Mouse (Mus musculus) right cerebral cortex, postnatal 4 days (tissue): ENCODE data around the gene Elf4.

ENCODE experiments used
- DNase-seq: peaks from one replicate; pipeline ENCODE4 v3.0.0-alpha.2; 2022

The Elf4 gene

DNA sequence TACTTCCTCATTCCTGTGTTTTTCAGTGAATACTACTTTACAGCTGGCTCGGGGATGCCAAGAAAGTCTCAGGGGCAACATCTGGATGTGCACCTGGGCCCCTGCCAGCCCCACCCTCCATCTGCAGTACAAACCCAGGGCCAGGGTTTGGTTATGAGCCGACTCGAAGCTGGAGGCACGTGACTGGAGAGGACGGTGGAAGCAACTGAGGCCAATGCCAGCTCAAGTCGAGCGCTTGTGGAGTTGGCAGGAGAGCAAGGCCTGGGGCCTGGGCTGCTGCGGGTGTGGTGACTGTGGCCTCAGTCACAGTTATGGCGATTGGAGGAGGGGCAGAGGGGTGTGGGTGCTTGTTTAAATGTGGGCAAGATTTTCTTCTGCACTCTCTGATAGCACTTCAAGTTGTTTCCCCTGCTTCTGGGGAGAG, 27.4 kb downstream of the Elf4 start:
- no peak for DNase-seq

DNA sequence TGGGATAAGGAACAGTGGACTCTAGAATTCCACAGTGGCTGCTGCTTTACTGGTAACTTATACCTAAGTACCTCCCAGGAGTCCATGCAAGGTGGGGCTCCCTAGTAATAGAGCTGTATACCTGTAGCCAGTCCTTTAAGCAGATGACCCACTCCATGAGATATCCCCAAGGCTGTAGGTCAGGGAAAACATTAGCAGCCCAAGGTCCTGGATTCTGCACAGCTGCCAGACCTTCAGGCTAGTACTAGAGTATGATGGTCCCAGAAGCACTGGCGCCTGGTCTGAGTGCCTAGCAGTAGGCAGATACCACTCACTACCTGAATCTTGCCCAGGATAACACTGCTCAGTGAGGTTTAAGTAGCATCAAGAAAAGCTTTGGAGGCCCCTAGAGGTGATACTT, 28.7 kb downstream of the Elf4 start:
- no peak for DNase-seq

DNA sequence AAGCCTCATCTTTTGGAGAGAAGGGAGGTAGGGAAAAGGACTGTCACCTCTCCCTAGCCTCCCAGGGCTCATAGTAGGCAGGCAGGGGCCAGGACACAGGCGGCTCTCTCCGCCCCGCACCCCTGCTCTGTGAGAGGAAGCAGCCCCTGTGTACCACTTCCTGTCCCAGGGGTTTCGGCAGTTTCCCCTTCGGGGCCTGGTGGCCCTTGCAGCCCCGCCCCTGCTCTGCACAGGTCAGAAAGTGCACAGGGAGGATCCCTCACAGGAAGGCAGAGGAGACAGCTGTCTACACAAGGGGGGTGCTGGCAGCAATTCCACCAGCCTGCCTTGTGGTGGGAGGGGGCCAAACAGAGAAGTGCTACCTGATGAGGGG, 29.4 kb downstream of the Elf4 start:
- no peak for DNase-seq

DNA sequence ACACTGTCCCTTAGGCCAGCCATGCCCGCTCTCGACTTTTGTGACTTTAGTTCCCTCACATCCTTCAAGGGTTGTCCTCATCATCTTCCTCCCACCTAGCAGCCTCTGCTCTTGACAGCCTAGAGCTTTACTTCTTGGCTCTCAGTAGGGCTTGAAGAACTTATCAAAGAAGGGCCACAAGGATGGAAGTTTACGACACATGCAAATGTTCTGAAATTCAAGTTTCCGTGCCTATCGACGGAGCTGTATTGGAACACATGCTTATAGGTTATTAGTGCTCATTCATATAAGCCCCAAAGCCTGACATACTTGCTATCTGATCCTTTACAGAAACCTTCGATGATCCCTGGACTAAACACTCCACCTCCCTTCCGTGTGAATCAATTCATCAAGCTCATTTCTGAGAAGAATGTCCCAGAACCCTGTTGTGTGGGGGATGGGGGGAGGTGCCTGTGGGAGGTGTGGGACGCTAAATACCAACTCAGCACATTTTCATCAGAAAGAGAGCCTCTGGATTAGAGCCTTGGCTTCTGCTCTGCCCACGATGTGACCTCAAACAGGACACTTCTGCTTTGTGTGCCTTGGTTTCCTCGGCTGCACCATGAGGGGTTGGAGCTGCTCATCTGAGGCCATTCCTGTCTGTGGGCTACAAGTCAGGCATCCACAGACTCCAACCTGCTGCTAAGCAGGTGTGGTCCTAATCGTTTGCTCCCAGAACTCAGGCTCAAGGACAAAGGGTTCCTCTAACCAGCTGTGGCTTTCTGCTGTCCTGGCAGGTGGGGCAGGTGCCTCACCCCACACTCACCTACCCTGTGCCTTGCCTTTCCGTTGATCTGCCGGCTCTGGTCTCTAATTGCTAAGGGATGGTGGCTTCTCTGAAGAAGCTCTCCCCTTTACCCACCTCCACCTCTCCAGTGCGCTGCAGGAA, 30.1 kb downstream of the Elf4 start:
- DNase-seq, result no peak

DNA sequence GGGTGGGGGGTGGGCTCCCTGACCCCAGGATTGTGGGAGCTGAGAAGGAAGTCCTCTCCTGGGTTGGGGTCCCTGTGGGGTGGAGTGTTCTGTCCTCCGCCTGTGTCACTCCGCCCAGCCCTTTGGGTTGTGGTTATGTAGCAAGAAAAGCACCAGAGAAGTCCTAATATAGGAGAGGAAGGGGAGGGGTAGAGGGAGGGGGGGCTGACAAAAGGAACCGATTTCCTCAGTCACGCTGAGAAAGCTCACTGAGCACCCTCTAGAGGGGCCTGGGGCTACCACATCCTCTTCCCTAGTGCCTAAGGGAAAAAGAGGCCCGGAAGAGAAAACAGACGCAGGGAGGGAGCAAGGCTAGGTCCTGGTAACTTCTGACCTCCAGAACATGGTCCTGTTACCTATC, 33.4 kb downstream of the Elf4 start:
- DNase-seq, result no peak

DNA sequence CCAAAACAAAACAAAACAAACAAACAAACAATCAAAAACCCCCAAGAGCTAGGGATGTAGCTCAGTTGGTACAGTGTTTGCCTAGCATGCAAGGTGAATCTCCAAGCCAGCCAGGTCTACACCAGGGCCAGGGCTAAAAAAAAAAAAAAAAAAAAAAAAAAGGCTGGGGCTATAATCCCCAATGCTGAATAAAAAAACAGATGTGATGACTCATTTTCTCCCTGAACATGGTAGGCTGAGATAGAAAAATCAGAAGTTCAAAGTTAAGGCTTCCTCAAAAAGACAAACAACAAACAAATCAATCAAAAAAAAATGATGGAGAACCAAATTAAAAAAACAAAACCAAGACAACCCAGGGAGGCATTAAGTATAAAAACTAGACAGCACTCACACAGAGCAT, 33.8 kb downstream of the Elf4 start:
- no peak for DNase-seq

DNA sequence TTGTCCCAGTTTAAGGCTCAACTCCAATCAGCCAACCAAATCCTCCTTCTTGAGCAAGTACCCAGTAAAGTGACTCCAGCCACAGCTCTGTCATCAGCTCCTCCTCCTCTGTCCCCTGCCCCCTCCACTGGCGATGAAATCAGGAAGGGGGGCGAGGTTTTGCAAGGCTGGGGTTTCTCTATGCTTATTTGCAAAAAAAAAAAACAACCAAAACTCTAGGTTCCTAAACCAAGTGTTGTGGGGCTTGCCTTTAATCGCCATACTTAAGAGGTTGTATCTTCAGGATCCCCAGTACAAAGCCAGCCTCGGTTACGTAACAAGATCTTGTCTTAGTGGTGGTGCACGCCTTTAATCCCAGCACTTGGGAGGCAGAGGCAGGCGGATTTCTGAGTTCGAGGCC, 34.3 kb downstream of the Elf4 start:
- no peak for DNase-seq

DNA sequence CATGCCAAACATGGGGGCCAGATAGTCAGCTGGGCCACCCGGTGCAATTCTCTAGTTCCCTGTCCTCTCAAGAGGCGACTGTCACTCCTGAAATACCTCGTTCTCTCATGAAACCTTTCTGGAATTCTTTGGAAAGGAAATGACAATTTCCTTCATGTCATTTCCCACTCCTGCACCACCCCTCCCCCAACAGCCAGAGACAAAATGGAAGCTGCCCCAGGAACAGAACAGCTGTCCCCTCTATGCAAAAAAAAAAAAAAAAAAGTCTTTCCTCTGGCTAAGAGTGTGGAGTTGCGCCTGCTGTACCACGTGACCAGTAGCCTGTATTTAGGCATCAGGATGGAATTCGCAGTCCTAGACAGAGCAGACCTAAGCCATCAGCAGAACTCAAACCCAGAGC, 34.7 kb downstream of the Elf4 start:
- DNase-seq, result no peak

DNA sequence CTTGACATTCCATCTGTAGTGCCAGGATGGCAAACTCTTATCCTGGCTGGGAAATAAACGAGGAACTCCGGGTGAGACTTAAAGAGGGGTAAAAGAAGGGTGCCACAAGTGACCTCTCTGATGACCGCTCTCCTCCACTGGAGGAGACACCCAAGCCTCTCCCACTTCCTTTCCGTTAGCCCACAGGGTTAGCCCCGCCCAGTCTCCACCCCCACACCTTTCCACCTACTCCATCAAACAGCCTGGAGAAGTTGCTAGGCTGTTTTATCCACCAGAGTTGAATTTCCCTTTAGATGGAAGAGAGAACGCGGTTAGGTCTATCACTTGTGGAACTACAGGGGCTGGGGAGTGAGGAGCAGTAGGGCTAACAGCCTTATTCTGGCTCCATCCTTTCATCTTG, 37.7 kb downstream of the Elf4 start:
- no peak for DNase-seq

DNA sequence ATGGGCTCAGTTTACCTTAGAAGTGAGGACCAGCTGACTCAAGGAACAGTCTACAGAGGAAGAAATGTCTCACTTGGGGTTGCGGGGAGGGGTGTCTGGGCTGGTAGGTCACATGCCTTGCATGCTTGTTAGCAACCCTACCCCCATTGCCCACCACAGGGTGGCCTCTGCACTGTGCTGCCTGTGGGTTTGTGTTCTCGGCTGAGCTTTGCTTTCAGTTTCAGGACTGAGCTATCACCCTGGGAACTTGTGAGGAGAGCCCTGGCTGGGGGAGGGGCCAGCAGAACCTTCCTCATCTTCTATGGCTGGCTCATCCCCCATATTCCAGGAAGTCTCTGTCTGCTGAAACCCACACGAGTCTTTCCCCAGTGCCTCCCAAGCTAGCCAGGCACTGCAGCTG, 38.3 kb downstream of the Elf4 start:
- DNase-seq, result no peak

DNA sequence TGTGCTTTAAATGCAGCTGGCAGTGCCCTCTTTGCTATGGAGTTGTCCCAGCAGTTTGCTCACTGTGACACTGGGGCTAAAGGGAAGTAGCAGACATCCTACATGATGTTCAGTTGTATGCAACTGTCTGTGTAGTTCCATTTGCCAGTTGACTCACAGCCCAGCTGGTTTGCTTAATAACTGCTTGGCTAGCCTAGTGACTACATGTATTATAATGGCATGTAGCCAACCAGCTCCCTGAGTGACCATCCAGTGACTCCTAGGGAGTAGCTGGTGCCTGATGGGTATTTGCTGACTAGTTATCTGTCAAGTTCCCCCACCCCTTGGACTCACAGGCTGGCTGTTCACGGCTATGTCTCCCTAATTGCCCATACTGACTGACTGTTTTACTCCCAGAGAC, 39.3 kb downstream of the Elf4 start:
- DNase-seq, result no peak

DNA sequence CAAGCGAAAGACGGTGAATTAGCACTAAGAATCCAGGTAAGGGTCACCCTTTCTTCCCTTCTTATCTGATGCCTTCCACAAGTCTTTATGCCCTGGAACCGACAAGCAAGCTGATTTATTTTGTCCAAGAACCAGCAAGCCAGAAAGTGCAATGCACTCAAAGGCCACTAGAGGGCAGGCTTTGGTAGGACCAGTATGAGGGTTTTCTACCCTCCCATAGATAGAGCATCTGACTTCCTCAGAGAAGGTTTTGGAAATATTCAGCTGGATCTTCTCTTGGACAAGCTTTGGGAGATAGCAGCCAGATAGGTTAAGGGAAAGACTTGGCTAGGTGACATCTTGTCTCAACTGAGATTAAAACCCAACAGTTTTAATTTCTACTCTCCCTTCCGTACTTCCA, 39.9 kb downstream of the Elf4 start:
- DNase-seq, result peak; percentile 47

DNA sequence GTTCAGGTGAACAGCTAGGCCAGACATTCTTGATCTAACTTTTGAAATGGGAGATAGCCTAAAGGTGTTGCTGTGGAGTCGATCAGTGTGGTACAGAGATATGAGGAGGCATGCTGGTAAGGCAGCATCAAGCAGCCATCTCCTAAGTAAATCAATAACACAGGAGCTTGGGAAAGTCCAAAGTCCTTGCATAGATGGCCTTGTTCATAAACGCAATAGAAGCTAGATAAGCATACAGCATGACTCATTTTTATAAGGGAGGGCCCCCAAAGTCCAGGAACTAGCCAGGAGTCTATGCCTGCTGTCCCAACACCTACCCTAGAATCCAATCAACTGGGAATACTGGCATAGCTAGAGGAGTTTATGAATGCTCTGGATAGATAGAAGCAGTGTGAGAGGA, 44.5 kb downstream of the Elf4 start:
- DNase-seq, result no peak

DNA sequence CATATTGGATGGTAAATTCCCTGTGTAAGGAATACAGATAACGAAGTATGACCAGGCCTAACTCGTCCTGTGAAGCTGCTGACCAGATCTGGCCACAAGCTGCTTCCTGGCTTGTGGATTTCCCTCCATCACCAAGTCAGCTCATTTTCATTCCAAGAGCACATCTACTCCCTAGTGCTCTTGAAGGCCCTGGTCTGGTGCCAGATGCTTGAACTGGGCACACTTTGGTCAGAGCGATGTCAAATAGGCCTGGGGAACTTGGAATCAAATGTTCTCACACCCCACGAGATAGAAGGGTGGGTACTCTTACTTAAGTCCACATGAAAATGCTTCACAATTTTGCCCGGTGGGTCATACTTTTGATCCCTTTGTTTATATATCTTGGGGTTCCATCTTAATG, 48.6 kb downstream of the Elf4 start:
- DNase-seq, result no peak

DNA sequence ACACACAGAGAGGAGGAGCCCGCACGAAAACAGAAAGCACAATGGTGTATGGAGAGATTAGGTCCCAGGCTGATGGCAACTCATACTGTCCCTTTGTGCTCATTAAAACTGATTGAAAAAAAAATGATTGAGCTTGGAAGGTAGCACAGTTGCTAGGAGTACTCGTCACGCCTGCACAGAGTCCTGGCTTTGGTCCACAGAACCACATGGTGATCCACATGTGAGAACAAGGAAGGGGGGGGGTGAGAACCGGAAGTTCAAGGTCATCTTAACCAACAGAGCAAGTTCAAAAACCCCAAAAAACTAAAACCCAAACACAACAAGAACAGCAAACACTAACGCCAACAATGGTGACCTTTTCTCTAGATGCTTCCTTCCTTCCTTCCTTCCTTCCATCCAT, 50.3 kb downstream of the Elf4 start:
- no peak for DNase-seq

DNA sequence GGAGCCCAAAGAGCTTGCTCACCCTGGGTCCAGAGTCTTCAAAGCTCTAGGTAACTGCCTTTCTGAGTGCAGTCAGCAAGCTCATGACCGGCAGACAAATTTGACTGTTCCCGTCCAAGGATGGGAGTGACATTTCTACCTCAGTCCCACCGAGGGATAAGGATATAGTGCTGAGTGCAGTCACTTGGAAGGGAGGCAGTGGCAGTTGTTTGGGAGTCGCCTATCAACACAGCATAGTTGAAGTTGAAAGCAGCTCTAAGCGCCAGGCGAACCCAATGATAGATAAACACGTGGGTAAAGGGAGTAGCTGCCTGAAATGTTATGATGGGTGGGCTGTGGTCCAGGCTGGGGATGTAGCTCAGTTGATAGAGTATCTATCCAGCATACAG, 52.5 kb downstream of the Elf4 start:
- DNase-seq, result no peak

DNA sequence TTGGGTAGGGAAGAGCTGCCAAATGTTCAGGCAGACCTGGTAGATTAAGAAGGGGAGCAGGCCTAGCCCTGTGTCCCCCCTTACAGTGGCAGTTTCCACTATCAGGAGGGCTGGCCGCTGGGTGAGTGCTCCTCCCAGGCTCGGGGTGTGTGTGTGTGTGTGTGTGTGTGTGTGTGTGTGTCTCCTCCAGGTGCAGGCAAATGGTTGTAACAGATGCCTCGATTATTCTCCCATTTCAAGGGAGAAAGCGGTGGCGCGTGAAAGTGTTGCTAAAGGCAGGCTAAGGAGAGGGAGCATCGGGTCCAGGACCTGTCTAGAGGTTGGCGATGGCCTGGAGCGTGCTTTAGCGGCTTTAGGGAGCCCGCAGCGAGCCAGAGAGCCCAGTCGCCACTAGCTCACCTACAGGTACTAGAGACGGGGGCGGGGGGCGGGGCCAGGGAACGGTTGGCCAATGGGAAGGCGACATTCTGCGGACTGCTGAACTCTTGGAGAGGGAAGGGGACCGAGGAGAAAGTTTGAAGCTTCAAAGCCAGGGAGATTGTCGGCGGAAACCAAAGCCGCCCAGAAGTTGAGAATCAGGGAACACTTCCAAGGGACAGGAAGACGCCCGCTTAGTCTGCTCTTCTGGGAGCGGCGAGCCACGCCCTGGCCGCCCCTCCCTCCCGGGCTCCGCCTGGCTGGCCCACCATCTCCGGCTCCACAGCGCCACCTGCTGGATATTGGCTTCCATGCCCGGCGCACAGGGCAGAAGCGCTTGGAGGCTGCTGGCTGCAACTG, 53.1 kb downstream of the Elf4 start:
- peak; percentile 88 for DNase-seq

DNA sequence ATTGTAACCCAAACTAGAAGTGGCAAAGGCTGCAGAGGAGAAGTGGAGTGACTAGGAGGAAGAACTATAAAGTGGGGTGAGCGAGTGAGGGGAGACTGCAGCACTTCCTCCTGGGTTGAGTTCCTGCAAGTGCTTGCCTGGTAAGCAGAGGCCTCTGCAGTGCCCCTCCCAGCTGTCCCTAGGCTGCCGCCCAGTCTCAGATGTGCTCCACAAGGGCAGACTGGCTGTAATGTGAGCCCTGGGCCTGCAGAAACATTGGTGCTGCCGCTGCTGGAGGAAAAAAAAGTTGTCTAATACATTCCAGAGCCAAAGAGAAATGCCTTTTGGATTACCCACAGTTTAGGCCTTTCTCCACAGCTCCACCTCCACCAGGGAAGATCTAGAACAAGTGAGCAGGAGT, 57.8 kb downstream of the Elf4 start:
- DNase-seq, result no peak

DNA sequence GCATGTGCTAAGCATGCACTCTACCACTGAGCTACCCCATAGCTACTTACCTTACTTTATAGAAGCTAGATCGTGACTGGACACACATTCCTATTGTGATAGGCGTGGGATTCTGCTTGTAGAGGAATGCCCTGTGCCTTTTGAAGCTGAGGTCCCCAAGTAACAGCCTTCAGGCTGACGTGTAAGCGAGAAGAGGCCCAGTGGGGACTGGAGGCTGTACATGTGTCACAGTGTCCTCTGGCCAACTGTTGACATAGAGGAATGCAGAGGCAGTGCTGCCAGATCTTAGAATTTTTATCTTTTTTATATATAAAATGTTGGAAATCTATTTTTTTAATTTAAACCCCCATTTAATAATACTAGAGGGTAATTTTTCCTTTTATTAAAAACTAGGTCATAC, 62.9 kb downstream of the Elf4 start:
- no peak for DNase-seq

DNA sequence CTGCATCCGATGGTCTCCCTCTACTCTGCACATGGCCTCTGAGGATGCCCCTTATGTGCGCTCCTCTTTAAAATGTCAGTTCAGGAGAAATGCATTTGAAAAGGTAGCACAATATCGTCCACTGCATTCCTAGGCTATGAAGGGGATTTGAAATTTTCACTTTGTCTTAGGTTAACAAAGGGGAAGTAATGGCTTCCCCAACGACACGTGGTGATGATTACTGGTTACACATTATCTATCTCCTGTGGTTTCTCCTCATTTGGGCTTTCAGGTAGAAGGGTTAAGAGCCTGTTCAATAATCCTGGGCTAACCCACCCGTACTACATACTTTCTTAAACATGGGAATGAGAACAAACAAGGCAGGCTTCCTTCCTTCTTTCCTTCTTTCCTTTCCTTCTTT, 73.6 kb downstream of the Elf4 start:
- no peak for DNase-seq

DNA sequence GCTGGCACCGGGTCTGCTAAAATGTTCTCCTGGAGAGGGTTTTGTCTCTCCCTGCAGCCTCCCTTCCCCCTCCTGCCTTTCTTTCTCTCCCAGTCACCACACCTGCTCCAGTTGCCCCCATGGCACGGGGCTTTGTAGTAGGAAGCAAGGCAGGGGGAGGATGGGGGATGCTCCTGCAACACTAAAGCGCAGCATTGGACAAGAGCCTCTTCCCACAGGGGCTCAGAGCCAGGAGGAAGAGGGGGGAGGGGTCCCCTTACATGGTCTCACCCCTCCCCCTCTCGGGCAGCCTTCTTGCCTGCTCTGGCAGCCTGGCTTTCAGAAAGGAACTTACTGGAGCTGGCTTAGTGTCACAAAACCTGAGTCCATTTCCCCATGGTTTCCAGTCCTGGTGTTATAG, 77.0 kb downstream of the Elf4 start:
- peak; percentile 13 for DNase-seq

DNA sequence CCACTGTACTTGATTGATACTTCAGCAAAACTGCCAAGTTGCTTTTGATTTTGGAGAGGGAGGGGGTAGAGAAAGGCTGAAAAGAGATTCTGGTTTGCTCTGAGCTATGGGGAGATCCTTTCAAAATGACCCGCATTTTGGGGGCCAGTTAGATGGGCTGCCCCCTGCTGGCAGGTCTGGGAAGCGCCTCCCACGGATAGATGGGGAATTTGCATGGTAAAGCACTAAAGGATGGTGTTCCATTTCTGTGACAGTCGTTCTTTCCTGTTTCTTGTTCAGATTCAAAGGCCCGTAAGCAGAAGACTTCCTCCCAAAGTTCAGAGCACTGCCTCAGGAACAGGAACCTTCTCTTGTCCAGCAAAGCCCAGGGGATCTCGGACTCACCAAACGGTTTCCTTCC, 79.3 kb downstream of the Elf4 start:
- DNase-seq, result peak; percentile 65

DNA sequence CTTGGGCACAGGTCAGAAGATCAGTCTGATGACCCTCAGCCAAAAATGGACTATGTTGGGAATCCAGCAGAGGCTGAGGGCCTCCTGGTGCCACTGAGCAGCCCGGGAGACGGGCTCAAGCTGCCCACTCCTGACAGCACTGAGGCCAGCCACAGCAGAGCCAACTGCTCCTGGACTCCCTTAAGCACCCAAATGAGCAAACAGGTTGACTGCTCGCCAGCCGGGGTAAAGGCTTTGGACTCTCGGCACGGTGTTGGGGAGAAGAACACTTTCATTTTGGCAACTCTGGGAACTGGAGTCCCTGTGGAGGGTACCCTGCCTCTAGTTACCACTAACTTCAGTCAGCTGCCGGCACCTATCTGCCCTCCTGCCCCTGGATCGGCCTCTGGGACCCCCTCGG, 95.1 kb downstream of the Elf4 start:
- no peak for DNase-seq

DNA sequence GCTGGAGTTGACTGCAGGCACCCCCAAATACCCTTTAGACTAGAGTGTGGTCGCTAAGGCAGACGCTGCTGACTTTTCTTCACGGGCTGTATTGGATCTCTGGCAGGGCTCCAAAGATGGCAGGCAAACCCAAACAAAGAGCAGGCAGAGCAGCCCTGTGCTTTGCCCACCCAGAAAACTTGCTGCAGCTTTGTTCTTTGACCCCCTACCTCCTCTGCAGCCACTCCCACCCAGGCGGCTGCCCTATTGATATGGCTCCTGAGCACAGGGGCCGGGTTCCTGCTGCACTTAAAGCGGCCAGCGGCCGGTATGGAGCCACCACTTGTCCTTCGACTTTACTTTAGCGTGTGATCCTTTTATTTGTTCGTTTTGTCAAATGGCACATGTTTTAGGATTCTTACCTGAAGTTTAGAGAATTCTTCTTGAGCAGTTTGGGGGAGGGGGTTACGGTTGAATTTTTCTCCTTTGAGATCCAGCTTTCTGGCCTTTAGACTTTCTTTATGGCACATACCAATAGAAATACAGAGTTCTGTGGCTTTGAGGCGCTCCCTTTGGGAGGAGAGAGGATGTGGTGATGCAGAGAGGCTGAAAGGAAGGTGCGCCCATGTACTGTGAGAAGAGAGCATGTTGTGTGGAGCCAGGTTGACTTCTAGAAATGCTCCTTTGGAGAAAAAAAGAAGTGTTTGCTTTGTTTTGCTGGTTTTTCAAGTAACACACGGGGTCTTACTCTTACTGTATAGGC, 96.9 kb downstream of the Elf4 start:
- no peak for DNase-seq
